Mouse (Mus musculus) gastrocnemius, adult 8-10 months (tissue): Measurements from ENCODE around the gene Sox12. TPM values are rescaled to one million over a fixed set of nuclear protein-coding genes. Genes with fewer than 3 reads are reported as not detected.
"Not testable (repeated sequence)": the region's sequence is repeated elsewhere in the genome, so short reads cannot be mapped to it uniquely, and the experiment has no call there.

Experiments used
- DNase-seq, 2 experiments: peaks; one replicate each; pipeline ENCODE4 v3.0.0; 2022; ENCODE audit warnings: low spot score in 2 of 2
- total RNA-seq, 4 experiments: library from RNA; stranded (reverse); gene quantifications; 2 replicates each; pipeline ENCODE4 v1.2.4; 2022

The Sox12 gene
- total RNA-seq, 4 experiments from 2014 or later, result 0.34 to 0.58 (median 0.49) TPM

GRCm38 (mm10) chr2:152359616-152360015 lies 38.2 kb downstream of the Sox12 start:
- DNase-seq, result no peak

DNA sequence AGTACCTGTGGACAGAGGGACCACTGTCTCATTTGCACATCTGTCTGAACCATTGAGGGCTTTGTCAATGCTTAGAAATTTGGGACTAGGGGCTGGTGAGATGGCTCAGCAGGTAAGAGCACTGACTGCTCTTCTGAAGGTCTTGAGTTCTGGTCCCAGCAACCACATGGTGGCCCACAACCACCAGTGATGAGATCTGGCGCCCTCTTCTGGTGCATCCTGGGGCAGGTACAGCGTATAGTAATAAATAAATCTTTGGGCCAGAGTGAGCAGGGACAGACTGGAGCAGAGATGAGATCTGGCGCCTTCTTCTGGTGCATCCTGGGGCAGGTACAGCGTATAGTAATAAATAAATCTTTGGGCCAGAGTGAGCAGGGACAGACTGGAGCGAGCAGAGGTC lies 38.9 kb downstream of the Sox12 start:
- DNase-seq, result not testable (repeated sequence)

- no peak for DNase-seq
Observed at GRCm38 (mm10) chr2:152357254-152357653, 40.6 kb downstream of the Sox12 start.

DNA sequence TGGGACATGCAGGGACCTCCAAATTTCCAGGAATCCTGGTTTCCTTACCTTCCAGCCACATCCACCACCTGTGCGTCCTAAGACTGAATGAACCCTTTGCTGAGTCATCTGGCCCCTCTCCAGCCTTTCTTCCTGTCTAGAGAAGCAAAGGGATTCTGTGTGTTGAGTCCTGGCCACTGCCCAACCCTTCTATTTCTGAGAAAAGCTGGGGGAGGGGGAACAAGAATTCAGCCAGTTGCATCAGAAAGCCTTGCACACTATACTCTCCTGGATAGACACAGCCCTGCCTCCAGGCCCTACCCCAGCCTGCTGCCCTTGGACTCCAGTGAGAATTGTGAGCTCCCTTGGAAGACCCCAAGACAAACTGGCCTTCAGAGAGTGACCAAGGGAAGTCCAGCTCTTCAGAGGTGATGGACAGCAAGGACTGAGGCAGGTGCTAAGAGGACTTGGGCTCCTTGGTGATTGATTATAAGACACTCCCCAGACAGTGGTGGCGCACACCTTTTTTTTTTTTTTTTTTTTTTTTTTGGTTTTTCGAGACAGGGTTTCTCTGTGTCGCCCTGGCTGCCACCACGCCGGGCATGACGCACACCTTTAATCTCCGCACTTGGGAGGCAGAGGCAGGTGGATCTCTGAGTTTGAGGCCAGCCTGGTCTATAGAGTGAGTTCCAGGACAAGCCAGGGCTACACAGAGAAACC lies 47.9 kb downstream of the Sox12 start:
- DNase-seq, result no peak

- DNase-seq, result no peak
Observed at GRCm38 (mm10) chr2:152349205-152349604, 48.7 kb downstream of the Sox12 start.

GRCm38 (mm10) chr2:152347722-152348121 lies 50.1 kb downstream of the Sox12 start:
- no peak for DNase-seq

- no peak for DNase-seq
Observed at GRCm38 (mm10) chr2:152346776-152347465, 50.9 kb downstream of the Sox12 start.

- no peak for DNase-seq
Observed at GRCm38 (mm10) chr2:152345393-152345792, 52.5 kb downstream of the Sox12 start.

DNA sequence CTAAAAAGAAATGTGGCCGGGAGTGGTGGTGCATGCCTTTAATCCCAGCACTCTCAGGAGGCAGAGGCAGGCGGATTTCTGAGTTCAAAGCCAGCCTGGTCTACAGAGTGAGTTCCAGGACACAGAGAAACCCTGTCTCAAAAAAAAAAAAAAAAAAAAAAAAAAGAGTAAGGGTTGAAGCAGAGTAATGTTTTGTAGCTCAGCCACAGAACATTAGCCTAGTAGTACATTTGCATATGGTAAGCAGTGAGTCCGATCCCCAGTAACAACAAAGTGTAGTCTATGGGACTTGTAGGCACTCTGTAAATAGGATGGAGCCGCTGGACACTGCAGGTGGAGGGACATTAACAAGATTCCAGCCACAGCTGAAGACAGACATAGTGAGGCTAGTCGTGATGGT lies 53.0 kb downstream of the Sox12 start:
- no peak for DNase-seq

- DNase-seq, result no peak
Observed at GRCm38 (mm10) chr2:152344361-152344760, 53.5 kb downstream of the Sox12 start.

Other genes starting within 250 kb of the Sox12 start
- gene Csnk2a1, start 171.2 kb downstream of the Sox12 start, total RNA-seq, result 100 to 1,000 TPM in 2 of 4 experiments, 10 to 100 TPM in 2; 92.9 to 110 (median 100) TPM
- gene Tbc1d20, start 104.2 kb downstream of the Sox12 start, total RNA-seq, result 10 to 100 TPM; 18.4 to 27.9 (median 24.9) TPM
- 10 to 100 TPM; 23.7 to 31.7 (median 27.1) TPM for gene Rbck1, start 65.4 kb downstream of the Sox12 start, total RNA-seq
- 1 to 10 TPM in 2 of 4 experiments, under 1 TPM in 2; 0.58 to 2.0 (median 1.1) TPM for gene Trib3, start 54.0 kb downstream of the Sox12 start, total RNA-seq
- gene Nrsn2, start 21.4 kb downstream of the Sox12 start, total RNA-seq, result under 1 TPM in 1 of 4 experiments, not detected in 3; 0.22 TPM
- gene Zcchc3, start 17.0 kb upstream of the Sox12 start, total RNA-seq, result under 1 TPM; 0.46 to 0.88 (median 0.84) TPM
- gene 6820408C15Rik, start 17.5 kb upstream of the Sox12 start, total RNA-seq, result not detected
- gene Defb23, start 66.6 kb upstream of the Sox12 start, total RNA-seq, result not detected
- not detected for gene Defb20, start 79.0 kb upstream of the Sox12 start, total RNA-seq
- not detected for gene Defb22, start 92.1 kb upstream of the Sox12 start, total RNA-seq
- not detected for gene Defb26, start 113.6 kb upstream of the Sox12 start, total RNA-seq
- not detected for gene Defb28, start 120.2 kb upstream of the Sox12 start, total RNA-seq
- gene Defb29, start 142.0 kb upstream of the Sox12 start, total RNA-seq, result not detected
- not detected for gene Gm17416, start 171.3 kb upstream of the Sox12 start, total RNA-seq
- not detected for gene Defb21, start 174.7 kb upstream of the Sox12 start, total RNA-seq
- not detected for gene Defb19, start 182.2 kb upstream of the Sox12 start, total RNA-seq
- gene Defb45, start 201.3 kb upstream of the Sox12 start, total RNA-seq, result under 1 TPM in 1 of 4 experiments, not detected in 3; 0.94 TPM
- gene Defb36, start 206.3 kb upstream of the Sox12 start, total RNA-seq, result not detected
- not detected for gene Defb25, start 225.0 kb upstream of the Sox12 start, total RNA-seq
- gene Rem1, start 228.9 kb upstream of the Sox12 start, total RNA-seq, result 1 to 10 TPM; 1.5 to 2.5 (median 1.7) TPM